Mouse (Mus musculus): ENCODE results near the gene Spred2. TPM values are rescaled to one million over a fixed set of nuclear protein-coding genes. Genes with fewer than 3 reads are reported as not detected.
A peak's percentile ranks its signal among the peaks of the same experiment; 100 is the strongest.
"Not testable (repeated sequence)": the region's sequence is repeated elsewhere in the genome, so short reads cannot be mapped to it uniquely, and the experiment has no call there.

Spred2 gene
- polyA plus RNA-seq, 1 experiment = 24.0 TPM

GRCm38 (mm10) chr11:20045586-20045985 is 121.4 kb downstream of the Spred2 start:
- H3K4me3 ChIP-seq (replicated peaks; ENCODE audit: extremely low read depth, low read depth, low read length) = no peak overlapping the region
- DNase-seq = no peak
- no peak for TF ChIP-seq POLR2A (IDR thresholded peaks at IDR 0.05; ENCODE audit: borderline replicate concordance, extremely low read depth, low read depth, low read length)
- TF ChIP-seq CTCF (IDR thresholded peaks at IDR 0.05; ENCODE audit: insufficient read depth, low read length) = no peak
- 80% methylated on average over 3 of the region's 3 CpGs for WGBS
- no peaks in the 10 kb centered on the region for H3K4me1 ChIP-seq (ENCODE audit: control insufficient read depth, insufficient read depth, low read length)

- TF ChIP-seq POLR2A (IDR thresholded peaks at IDR 0.05; ENCODE audit: borderline replicate concordance, extremely low read depth, low read depth, low read length) = no peak
- no peak for TF ChIP-seq CTCF (IDR thresholded peaks at IDR 0.05; ENCODE audit: insufficient read depth, low read length)
- no peak overlapping the region for H3K4me3 ChIP-seq (replicated peaks; ENCODE audit: extremely low read depth, low read depth, low read length)
- WGBS = 65% methylated on average over 13 of the region's 13 CpGs
Observed at GRCm38 (mm10) chr11:20052814-20053536, 128.8 kb downstream of the Spred2 start.

GRCm38 (mm10) chr11:20053951-20054350 is 129.8 kb downstream of the Spred2 start:
- DNase-seq = no peak
- TF ChIP-seq CTCF (IDR thresholded peaks at IDR 0.05; ENCODE audit: insufficient read depth, low read length) = no peak
- Histone ChIP-seq H3K4me1 (ENCODE audit: control insufficient read depth, insufficient read depth, low read length) (no peaks in the 10 kb centered on the region), H3K4me3 (replicated peaks; ENCODE audit: extremely low read depth, low read depth, low read length) (no peak overlapping the region)
- 86% methylated on average over 3 of the region's 3 CpGs for WGBS

More at GRCm38 (mm10) chr11:20052814-20053536, 128.8 kb downstream of the Spred2 start:
- DNase-seq = no peak
- no peaks in the 10 kb centered on the region for H3K4me1 ChIP-seq (ENCODE audit: control insufficient read depth, insufficient read depth, low read length)

DNA sequence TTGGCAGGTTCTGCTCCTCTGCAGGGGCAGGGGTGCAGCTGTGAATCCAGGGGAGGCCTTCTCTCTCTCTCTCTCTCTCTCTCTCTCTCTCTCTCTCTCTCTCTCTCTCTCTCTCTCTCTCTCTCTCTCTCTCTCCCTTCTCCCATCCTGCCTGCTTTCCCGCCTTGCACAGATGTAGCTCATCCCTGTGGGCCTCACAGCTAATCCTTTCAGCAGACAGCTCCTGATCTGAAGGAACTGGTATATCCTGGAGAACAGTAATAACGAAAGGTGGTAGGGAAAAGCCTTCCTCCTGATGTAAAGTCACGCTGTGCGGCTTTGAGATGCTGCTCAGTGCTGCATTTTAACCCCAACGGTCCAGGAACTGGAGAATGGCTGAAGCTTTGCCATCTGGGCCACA is 130.4 kb downstream of the Spred2 start:
- H3K4me1 ChIP-seq (ENCODE audit: control insufficient read depth, insufficient read depth, low read length) = no peaks in the 10 kb centered on the region
- no peak overlapping the region for H3K4me3 ChIP-seq (replicated peaks; ENCODE audit: extremely low read depth, low read depth, low read length)
- DNase-seq = no peak
- WGBS = 71% methylated on average over 5 of the region's 5 CpGs
- TF ChIP-seq CTCF (IDR thresholded peaks at IDR 0.05; ENCODE audit: insufficient read depth, low read length) = no peak
- TF ChIP-seq POLR2A (IDR thresholded peaks at IDR 0.05; ENCODE audit: borderline replicate concordance, extremely low read depth, low read depth, low read length) = no peak

GRCm38 (mm10) chr11:20056168-20056567 is 132.0 kb downstream of the Spred2 start:
- Histone ChIP-seq H3K4me1 (ENCODE audit: control insufficient read depth, insufficient read depth, low read length) (no peaks in the 10 kb centered on the region), H3K4me3 (replicated peaks; ENCODE audit: extremely low read depth, low read depth, low read length) (no peak overlapping the region)
- 85% methylated on average over 1 of the region's 1 CpGs for WGBS
- TF ChIP-seq POLR2A (IDR thresholded peaks at IDR 0.05; ENCODE audit: borderline replicate concordance, extremely low read depth, low read depth, low read length) (no peak), CTCF (IDR thresholded peaks at IDR 0.05; ENCODE audit: insufficient read depth, low read length) (peak; percentile 28; the same call in 1 of the 2 replicates)
- DNase-seq = no peak

GRCm38 (mm10) chr11:20057429-20057828 is 133.3 kb downstream of the Spred2 start:
- WGBS = 78% methylated on average over 2 of the region's 2 CpGs
- no peaks in the 10 kb centered on the region for H3K4me1 ChIP-seq (ENCODE audit: control insufficient read depth, insufficient read depth, low read length)
- DNase-seq = no peak
- H3K4me3 ChIP-seq (replicated peaks; ENCODE audit: extremely low read depth, low read depth, low read length) = no peak overlapping the region
- no peak for TF ChIP-seq POLR2A (IDR thresholded peaks at IDR 0.05; ENCODE audit: borderline replicate concordance, extremely low read depth, low read depth, low read length)
- TF ChIP-seq CTCF (IDR thresholded peaks at IDR 0.05; ENCODE audit: insufficient read depth, low read length) = no peak

DNA sequence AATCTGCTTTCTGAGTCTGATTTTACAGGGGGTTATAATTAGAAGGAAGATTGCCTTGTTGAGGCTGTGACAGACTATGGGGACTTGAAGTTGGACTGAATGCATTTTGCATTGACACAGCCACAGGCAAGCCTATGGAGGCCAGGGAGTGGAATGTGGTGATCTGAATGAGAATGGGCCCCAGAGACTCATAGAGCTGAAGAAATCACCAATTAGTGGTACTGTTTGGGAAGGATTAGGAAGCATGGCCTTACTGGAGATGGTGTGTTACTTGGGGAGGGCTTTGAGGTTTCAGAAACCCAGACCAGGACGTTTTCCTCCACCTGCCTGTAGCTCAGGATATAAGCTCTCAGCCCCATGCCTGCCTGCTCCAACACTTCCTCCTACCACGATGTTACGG is 135.6 kb downstream of the Spred2 start:
- WGBS = 87% methylated on average over 3 of the region's 3 CpGs
- no peak for TF ChIP-seq POLR2A (IDR thresholded peaks at IDR 0.05; ENCODE audit: borderline replicate concordance, extremely low read depth, low read depth, low read length)
- no peak for TF ChIP-seq CTCF (IDR thresholded peaks at IDR 0.05; ENCODE audit: insufficient read depth, low read length)

GRCm38 (mm10) chr11:20062801-20063200 is 138.6 kb downstream of the Spred2 start:
- not testable (repeated sequence) for H3K4me3 ChIP-seq (replicated peaks; ENCODE audit: extremely low read depth, low read depth, low read length); H3K4me1 ChIP-seq (ENCODE audit: control insufficient read depth, insufficient read depth, low read length); DNase-seq
- WGBS = 91% methylated on average over 9 of the region's 9 CpGs

More for the DNA sequence above, 135.6 kb downstream of the Spred2 start:
- no peaks in the 10 kb centered on the region for H3K4me1 ChIP-seq (ENCODE audit: control insufficient read depth, insufficient read depth, low read length)
- DNase-seq = no peak
- H3K4me3 ChIP-seq (replicated peaks; ENCODE audit: extremely low read depth, low read depth, low read length) = no peak overlapping the region

GRCm38 (mm10) chr11:20064086-20064485 is 139.9 kb downstream of the Spred2 start:
- DNase-seq; H3K4me3 ChIP-seq (replicated peaks; ENCODE audit: extremely low read depth, low read depth, low read length); H3K4me1 ChIP-seq (ENCODE audit: control insufficient read depth, insufficient read depth, low read length): not testable (repeated sequence)
- 73% methylated on average over 2 of the region's 2 CpGs for WGBS

DNA sequence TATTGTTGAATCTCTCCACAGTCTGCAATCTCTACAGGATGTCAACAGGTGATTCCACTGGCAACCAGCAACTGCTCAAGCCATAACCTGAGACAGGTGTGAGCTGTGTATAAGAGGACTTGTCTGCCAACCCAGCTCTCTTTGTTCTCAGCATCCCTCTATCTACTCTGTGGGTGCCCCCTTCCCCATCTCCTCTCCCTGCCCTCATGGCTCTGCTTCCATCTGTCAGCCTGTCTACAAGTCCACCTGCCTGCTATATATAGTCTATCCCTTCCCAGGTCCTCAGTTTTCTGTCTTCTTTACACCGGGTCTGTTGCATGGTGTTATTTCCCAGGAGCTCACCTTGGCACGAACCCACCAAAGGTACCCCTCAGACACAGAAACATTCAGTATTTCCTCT is 140.8 kb downstream of the Spred2 start:
- Histone ChIP-seq H3K4me1 (ENCODE audit: control insufficient read depth, insufficient read depth, low read length) (no peaks in the 10 kb centered on the region), H3K4me3 (replicated peaks; ENCODE audit: extremely low read depth, low read depth, low read length) (no peak overlapping the region)
- DNase-seq = no peak
- 89% methylated on average over 2 of the region's 2 CpGs for WGBS
- TF ChIP-seq CTCF (IDR thresholded peaks at IDR 0.05; ENCODE audit: insufficient read depth, low read length) (no peak), POLR2A (IDR thresholded peaks at IDR 0.05; ENCODE audit: borderline replicate concordance, extremely low read depth, low read depth, low read length) (no peak)
